Mouse (Mus musculus): Measurements from ENCODE around the gene Olfr378. TPM values are rescaled to one million over a fixed set of nuclear protein-coding genes. Genes with fewer than 3 reads are reported as not detected.

The Olfr378 gene
- total RNA-seq (2014; rRNA removed; ENCODE audit: low replicate concordance) (not detected in 2 replicates), polyA plus RNA-seq (2015; fragmentation: Nextera tagmentation; extraction: Ambion mirVana) (not detected in 2 replicates)

GRCm38 (mm10) chr11:73428377-73428776, at the start of gene Olfr378:
TSS of gene Olfr378 (minus strand) at chr11:73428477.
- H3K4me2 ChIP-seq (ENCODE audit: low read depth, low read length): no peak within 1 kb of the TSS
- no peak for ATAC-seq (ENCODE audit: insufficient read depth, low read depth)
- no peaks in the 10 kb centered on the region for H3K27me3 ChIP-seq (ENCODE audit: control insufficient read depth, insufficient read depth, low read length)
- no peak within 1 kb of the TSS for H3K4me3 ChIP-seq (ENCODE audit: low read depth, low read length)
- no peaks in the 10 kb centered on the region for H3K36me3 ChIP-seq (replicated peaks; ENCODE audit: control insufficient read depth, insufficient read depth, low read length)
- H3K27ac ChIP-seq (ENCODE audit: low read depth): no peak within 1 kb of the TSS
- peaks cover 4% of the 10 kb centered on the region; the same call in 1 of the 2 replicates for H3K9me3 ChIP-seq (replicated peaks; ENCODE audit: control insufficient read depth, low read length)
- DNase-seq (ENCODE audit: low spot score): no peak
- TF ChIP-seq EP300 (IDR thresholded peaks at IDR 0.05; ENCODE audit: low read depth) (no peak), CTCF (IDR thresholded peaks at IDR 0.05; ENCODE audit: low read depth) (no peak)
- no peaks in the 10 kb centered on the region for H3K4me1 ChIP-seq (ENCODE audit: control insufficient read depth, insufficient read depth)
- H3K9ac ChIP-seq (replicated peaks; ENCODE audit: low read depth, low read length): no peak within 1 kb of the TSS
- WGBS: 69% methylated on average over 1 of the region's 1 CpGs

DNA sequence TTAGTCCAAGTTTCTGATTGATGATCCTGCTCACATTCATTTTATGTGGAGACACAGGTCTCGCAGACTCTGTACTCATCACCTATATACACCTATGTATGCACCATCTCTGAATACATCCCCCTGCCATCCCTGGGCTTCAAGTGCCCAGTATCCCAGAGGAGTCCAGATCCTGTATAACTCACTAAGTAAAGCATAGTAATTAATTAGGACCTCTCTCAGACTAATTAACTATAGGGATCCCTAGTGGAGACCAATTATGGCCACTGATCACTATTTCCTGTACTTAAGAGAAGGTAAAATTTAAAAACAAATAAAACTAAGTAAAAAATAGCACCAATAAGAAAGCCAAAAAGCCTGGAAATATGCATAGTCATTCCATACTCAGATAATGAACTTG, 29.1 kb upstream of the Olfr378 start, which contains the start of gene Olfr380:
Gene Olfr380 (minus strand): TSS at position 101 of the 400 bp plus-strand sequence.
- ATAC-seq (ENCODE audit: insufficient read depth, low read depth) (no peak), DNase-seq (ENCODE audit: low spot score) (no peak)

GRCm38 (mm10) chr11:73399514-73399913, 28.8 kb downstream of the Olfr378 start, which contains the start of gene Olfr1:
TSS of gene Olfr1 (minus strand) at chr11:73399614.
- TF ChIP-seq CTCF (IDR thresholded peaks at IDR 0.05; ENCODE audit: low read depth): no peak
- no peak for TF ChIP-seq EP300 (IDR thresholded peaks at IDR 0.05; ENCODE audit: low read depth)
- H3K27me3 ChIP-seq (ENCODE audit: control insufficient read depth, insufficient read depth, low read length): no peaks in the 10 kb centered on the region
- no peak within 1 kb of the TSS for H3K4me2 ChIP-seq (ENCODE audit: low read depth, low read length)
- ATAC-seq (ENCODE audit: insufficient read depth, low read depth) (no peak), DNase-seq (ENCODE audit: low spot score) (no peak)
- no peaks in the 10 kb centered on the region for H3K36me3 ChIP-seq (replicated peaks; ENCODE audit: control insufficient read depth, insufficient read depth, low read length)
- no peak within 1 kb of the TSS for H3K4me3 ChIP-seq (ENCODE audit: low read depth, low read length)
- 0 out of 2 replicates have a peak, but pooled peaks cover 7% of the 10 kb centered on the region for H3K9me3 ChIP-seq (replicated peaks; ENCODE audit: control insufficient read depth, low read length)
- H3K4me1 ChIP-seq (ENCODE audit: control insufficient read depth, insufficient read depth): no peaks in the 10 kb centered on the region
- H3K9ac ChIP-seq (replicated peaks; ENCODE audit: low read depth, low read length): no peak within 1 kb of the TSS
- H3K27ac ChIP-seq (ENCODE audit: low read depth): no peak within 1 kb of the TSS

More for the DNA sequence above, 29.1 kb upstream of the Olfr378 start, which contains the start of gene Olfr380:
- H3K4me1 ChIP-seq (ENCODE audit: control insufficient read depth, insufficient read depth): no peaks in the 10 kb centered on the region
- H3K4me2 ChIP-seq (ENCODE audit: low read depth, low read length): no peak within 1 kb of the TSS
- no peaks in the 10 kb centered on the region for H3K27me3 ChIP-seq (ENCODE audit: control insufficient read depth, insufficient read depth, low read length)
- no peaks in the 10 kb centered on the region for H3K36me3 ChIP-seq (replicated peaks; ENCODE audit: control insufficient read depth, insufficient read depth, low read length)
- no peak within 1 kb of the TSS for H3K27ac ChIP-seq (ENCODE audit: low read depth)
- TF ChIP-seq EP300 (IDR thresholded peaks at IDR 0.05; ENCODE audit: low read depth) (no peak), CTCF (IDR thresholded peaks at IDR 0.05; ENCODE audit: low read depth) (no peak)
- H3K9me3 ChIP-seq (replicated peaks; ENCODE audit: control insufficient read depth, low read length): 0 out of 2 replicates have a peak, but pooled peaks cover 3% of the 10 kb centered on the region
- H3K9ac ChIP-seq (replicated peaks; ENCODE audit: low read depth, low read length): no peak within 1 kb of the TSS
- no peak within 1 kb of the TSS for H3K4me3 ChIP-seq (ENCODE audit: low read depth, low read length)
- WGBS: 86% methylated on average over 1 of the region's 1 CpGs

DNA sequence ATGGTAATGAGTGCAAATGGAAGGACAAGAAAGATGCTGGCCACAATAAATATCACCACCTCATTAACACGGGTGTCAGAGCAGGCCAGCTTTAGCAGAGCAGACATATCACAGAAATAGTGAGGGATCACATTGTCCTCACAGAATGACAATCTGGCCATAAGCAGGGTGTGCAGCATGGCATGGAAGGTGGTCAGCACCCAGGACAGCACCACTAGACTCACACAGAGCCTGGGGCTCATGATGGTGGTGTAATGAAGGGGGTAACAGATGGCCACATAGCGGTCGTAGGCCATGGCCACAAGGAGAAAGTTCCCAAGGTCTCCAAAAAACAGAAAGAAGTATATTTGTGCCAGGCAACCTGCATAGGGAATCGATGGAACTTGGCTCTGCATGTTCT, 32.9 kb downstream of the Olfr378 start:
- no peak overlapping the region for H3K27ac ChIP-seq (ENCODE audit: low read depth)
- WGBS: 52% methylated on average over 4 of the region's 4 CpGs
- TF ChIP-seq EP300 (IDR thresholded peaks at IDR 0.05; ENCODE audit: low read depth): no peak
- TF ChIP-seq CTCF (IDR thresholded peaks at IDR 0.05; ENCODE audit: low read depth): no peak

More for the DNA sequence above, 32.9 kb downstream of the Olfr378 start:
- no peak overlapping the region for H3K4me2 ChIP-seq (ENCODE audit: low read depth, low read length)
- ATAC-seq (ENCODE audit: insufficient read depth, low read depth) (no peak), DNase-seq (ENCODE audit: low spot score) (no peak)
- H3K36me3 ChIP-seq (replicated peaks; ENCODE audit: control insufficient read depth, insufficient read depth, low read length): no peaks in the 10 kb centered on the region
- no peaks in the 10 kb centered on the region for H3K27me3 ChIP-seq (ENCODE audit: control insufficient read depth, insufficient read depth, low read length)
- 0 out of 2 replicates have a peak, but pooled peaks cover 6% of the 10 kb centered on the region for H3K9me3 ChIP-seq (replicated peaks; ENCODE audit: control insufficient read depth, low read length)
- no peak overlapping the region for H3K9ac ChIP-seq (replicated peaks; ENCODE audit: low read depth, low read length)
- H3K4me1 ChIP-seq (ENCODE audit: control insufficient read depth, insufficient read depth): no peaks in the 10 kb centered on the region
- H3K4me3 ChIP-seq (ENCODE audit: low read depth, low read length): no peak overlapping the region

Other genes with a start within 250 kb of the Olfr378 start
- gene Ctns, start 229.4 kb downstream of the Olfr378 start, total RNA-seq (2014; rRNA removed; ENCODE audit: low replicate concordance): 17.0 and 17.3 TPM in 2 replicates
- gene Ctns, start 229.4 kb downstream of the Olfr378 start, polyA plus RNA-seq (2015; fragmentation: Nextera tagmentation; extraction: Ambion mirVana): 10.3 and 10.7 TPM in 2 replicates
- 0.08 and 1.9 TPM in 2 replicates for gene Shpk, start 229.0 kb downstream of the Olfr378 start, total RNA-seq (2014; rRNA removed; ENCODE audit: low replicate concordance)
- gene Shpk, start 229.0 kb downstream of the Olfr378 start, polyA plus RNA-seq (2015; fragmentation: Nextera tagmentation; extraction: Ambion mirVana): 0.77 and 0.95 TPM in 2 replicates
- 3.1 TPM in 1 of 2 replicates, not detected in the other for gene Trpv1, start 194.2 kb downstream of the Olfr378 start, total RNA-seq (2014; rRNA removed; ENCODE audit: low replicate concordance)
- gene Trpv1, start 194.2 kb downstream of the Olfr378 start, polyA plus RNA-seq (2015; fragmentation: Nextera tagmentation; extraction: Ambion mirVana): 0.07 TPM in 1 of 2 replicates, not detected in the other
- gene Trpv3, start 161.1 kb downstream of the Olfr378 start, total RNA-seq (2014; rRNA removed; ENCODE audit: low replicate concordance): 0.04 TPM in 1 of 2 replicates, not detected in the other
- gene Trpv3, start 161.1 kb downstream of the Olfr378 start, polyA plus RNA-seq (2015; fragmentation: Nextera tagmentation; extraction: Ambion mirVana): 0.07 and 0.08 TPM in 2 replicates
- gene Aspa, start 98.9 kb downstream of the Olfr378 start, total RNA-seq (2014; rRNA removed; ENCODE audit: low replicate concordance): not detected in 2 replicates
- 0.23 and 0.37 TPM in 2 replicates for gene Aspa, start 98.9 kb downstream of the Olfr378 start, polyA plus RNA-seq (2015; fragmentation: Nextera tagmentation; extraction: Ambion mirVana)
- not detected in 2 replicates for gene Gm49340, start 98.7 kb downstream of the Olfr378 start, total RNA-seq (2014; rRNA removed; ENCODE audit: low replicate concordance)
- gene Gm49340, start 98.7 kb downstream of the Olfr378 start, polyA plus RNA-seq (2015; fragmentation: Nextera tagmentation; extraction: Ambion mirVana): not detected in 2 replicates
- gene Spata22, start 98.7 kb downstream of the Olfr378 start, total RNA-seq (2014; rRNA removed; ENCODE audit: low replicate concordance): not detected in 2 replicates
- not detected in 2 replicates for gene Spata22, start 98.7 kb downstream of the Olfr378 start, polyA plus RNA-seq (2015; fragmentation: Nextera tagmentation; extraction: Ambion mirVana)
- not detected in 2 replicates for gene Olfr20, start 77.7 kb downstream of the Olfr378 start, total RNA-seq (2014; rRNA removed; ENCODE audit: low replicate concordance)
- gene Olfr20, start 77.7 kb downstream of the Olfr378 start, polyA plus RNA-seq (2015; fragmentation: Nextera tagmentation; extraction: Ambion mirVana): not detected in 2 replicates
- not detected in 2 replicates for gene Olfr376, start 57.2 kb downstream of the Olfr378 start, total RNA-seq (2014; rRNA removed; ENCODE audit: low replicate concordance)
- gene Olfr376, start 57.2 kb downstream of the Olfr378 start, polyA plus RNA-seq (2015; fragmentation: Nextera tagmentation; extraction: Ambion mirVana): not detected in 2 replicates
- not detected in 2 replicates for gene Olfr1, start 28.9 kb downstream of the Olfr378 start, total RNA-seq (2014; rRNA removed; ENCODE audit: low replicate concordance)
- gene Olfr1, start 28.9 kb downstream of the Olfr378 start, polyA plus RNA-seq (2015; fragmentation: Nextera tagmentation; extraction: Ambion mirVana): not detected in 2 replicates
- not detected in 2 replicates for gene Olfr380, start 29.0 kb upstream of the Olfr378 start, total RNA-seq (2014; rRNA removed; ENCODE audit: low replicate concordance)
- gene Olfr380, start 29.0 kb upstream of the Olfr378 start, polyA plus RNA-seq (2015; fragmentation: Nextera tagmentation; extraction: Ambion mirVana): not detected in 2 replicates
- gene Olfr381, start 63.1 kb upstream of the Olfr378 start, total RNA-seq (2014; rRNA removed; ENCODE audit: low replicate concordance): not detected in 2 replicates
- gene Olfr381, start 63.1 kb upstream of the Olfr378 start, polyA plus RNA-seq (2015; fragmentation: Nextera tagmentation; extraction: Ambion mirVana): not detected in 2 replicates
- gene Olfr382, start 88.7 kb upstream of the Olfr378 start, total RNA-seq (2014; rRNA removed; ENCODE audit: low replicate concordance): not detected in 2 replicates
- not detected in 2 replicates for gene Olfr382, start 88.7 kb upstream of the Olfr378 start, polyA plus RNA-seq (2015; fragmentation: Nextera tagmentation; extraction: Ambion mirVana)
- gene Olfr385, start 164.5 kb upstream of the Olfr378 start, total RNA-seq (2014; rRNA removed; ENCODE audit: low replicate concordance): not detected in 2 replicates
- gene Olfr385, start 164.5 kb upstream of the Olfr378 start, polyA plus RNA-seq (2015; fragmentation: Nextera tagmentation; extraction: Ambion mirVana): not detected in 2 replicates
- not detected in 2 replicates for gene Olfr384, start 170.1 kb upstream of the Olfr378 start, total RNA-seq (2014; rRNA removed; ENCODE audit: low replicate concordance)
- not detected in 2 replicates for gene Olfr384, start 170.1 kb upstream of the Olfr378 start, polyA plus RNA-seq (2015; fragmentation: Nextera tagmentation; extraction: Ambion mirVana)